ENCODE assay signal across 13 mouse cellular contexts in the genomic region with DNA sequence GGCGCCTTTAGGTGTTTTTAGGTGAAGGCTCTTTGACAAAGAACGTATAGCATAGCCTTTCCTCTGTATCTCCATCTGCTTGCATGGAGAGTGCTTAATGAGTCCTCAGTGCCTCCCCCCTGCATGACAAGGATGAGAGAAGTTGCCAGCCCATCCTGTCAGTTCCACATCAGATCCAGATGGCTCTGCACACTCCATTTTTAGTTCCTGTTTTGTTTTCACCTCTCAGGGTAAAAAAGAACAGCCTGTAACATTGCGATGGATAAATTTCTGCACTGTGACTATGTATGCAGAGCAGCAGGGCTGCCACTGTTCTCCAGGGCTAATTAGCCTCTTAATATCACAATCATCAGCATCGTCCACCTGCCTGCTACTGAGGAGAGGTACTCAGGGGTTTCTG.
DNase-seq lines count a peak whose midpoint lies in the region; ATAC-seq lines count a peak whose summit lies in the region.
"Had no signal": no experiment of that assay in that cellular context is flagged by ENCODE, and none has a peak within 500 bp of the region (broad histone marks: within the 10 kb centered on the region; RNA-seq: fewer than 3 reads in every experiment).

No protein-coding gene starts in this region.

- H3K9me3 ChIP-seq in forebrain, embryonic 13.5 days (replicated peaks), result no peaks in the 10 kb centered on the region
- H3K9me3 ChIP-seq in forebrain, embryonic 11.5 days (ENCODE audit: control insufficient read depth, low read length), result no peaks in the 10 kb centered on the region
- H3K9me3 ChIP-seq in heart, embryonic 12.5 days (replicated peaks), result no peaks in the 10 kb centered on the region
- H3K9me3 ChIP-seq: embryonic facial prominence, embryonic 15.5 days had no signal

- no peak for DNase-seq in forebrain, embryonic 11.5 days (ENCODE audit: low spot score)
- DNase-seq in frontal cortex, postnatal 14 days (ENCODE audit: low spot score in 2 of 2), result peak; percentile 19 to 29
- DNase-seq in left cerebral cortex, adult 18-20 months (ENCODE audit: low spot score in 2 of 2), result peak; percentile 56 to 68
- DNase-seq in right cerebral cortex, postnatal 36 days (ENCODE audit: low spot score in 2 of 2), result peak; percentile 24 to 73
- no peak for DNase-seq in ovary, postnatal 14 days (ENCODE audit: low spot score)
- DNase-seq in gastrocnemius, postnatal 4 days (ENCODE audit: low spot score in 2 of 2), result no peak
- DNase-seq: thymus, adult 18-20 months had no signal

- H3K27me3 ChIP-seq in forebrain, embryonic 13.5 days, result no peaks in the 10 kb centered on the region
- no peaks in the 10 kb centered on the region for H3K27me3 ChIP-seq in forebrain, embryonic 11.5 days (ENCODE audit: control insufficient read depth, insufficient read depth, low read length)
- no peaks in the 10 kb centered on the region for H3K27me3 ChIP-seq in heart, embryonic 12.5 days (replicated peaks)
- H3K27me3 ChIP-seq: embryonic facial prominence, embryonic 15.5 days; megakaryocyte, embryonic 14.5 days had no signal

- H3K27ac ChIP-seq in forebrain, embryonic 13.5 days, result 0 out of 2 replicates have a peak overlapping the region, but pooled peaks have one; percentile 19
- no peak overlapping the region for H3K27ac ChIP-seq in forebrain, embryonic 11.5 days (ENCODE audit: low read depth, low read length)
- H3K27ac ChIP-seq in heart, embryonic 12.5 days (ENCODE audit: poor library complexity, severe bottlenecking), result no peak overlapping the region
- H3K27ac ChIP-seq: embryonic facial prominence, embryonic 15.5 days had no signal

- no peaks in the 10 kb centered on the region for H3K36me3 ChIP-seq in forebrain, embryonic 13.5 days (ENCODE audit: poor library complexity, severe bottlenecking)
- no peaks in the 10 kb centered on the region for H3K36me3 ChIP-seq in forebrain, embryonic 11.5 days (ENCODE audit: control insufficient read depth, insufficient read depth, low read length)
- no peaks in the 10 kb centered on the region for H3K36me3 ChIP-seq in heart, embryonic 12.5 days
- H3K36me3 ChIP-seq: embryonic facial prominence, embryonic 15.5 days; G1E had no signal

- peak; percentile 86 for ATAC-seq in forebrain, embryonic 13.5 days
- no peak for ATAC-seq in forebrain, embryonic 11.5 days (replicated peaks; ENCODE audit: low FRiP score)
- ATAC-seq in heart, embryonic 12.5 days (ENCODE audit: insufficient number of reproducible peaks, low FRiP score), result no peak
- ATAC-seq: intestine, postnatal 0 days had no signal

- H3K4me1 ChIP-seq in forebrain, embryonic 13.5 days, result peaks cover 15% of the 10 kb centered on the region; the same call in 1 of the 2 replicates
- H3K4me1 ChIP-seq in forebrain, embryonic 11.5 days (replicated peaks; ENCODE audit: control insufficient read depth, insufficient read depth, low read length), result no peaks in the 10 kb centered on the region
- H3K4me1 ChIP-seq in heart, embryonic 12.5 days (replicated peaks), result no peaks in the 10 kb centered on the region
- H3K4me1 ChIP-seq: embryonic facial prominence, embryonic 15.5 days; megakaryocyte, embryonic 14.5 days had no signal

- no peak overlapping the region for H3K9ac ChIP-seq in forebrain, embryonic 13.5 days
- H3K9ac ChIP-seq in forebrain, embryonic 11.5 days (ENCODE audit: low read length), result no peak overlapping the region
- H3K9ac ChIP-seq in heart, embryonic 12.5 days, result no peak overlapping the region
- H3K9ac ChIP-seq: embryonic facial prominence, embryonic 15.5 days had no signal

- 64% methylated on average over 4 of the region's 4 CpGs for WGBS in forebrain, embryonic 13.5 days
- WGBS in forebrain, embryonic 11.5 days, result 79% methylated on average over 4 of the region's 4 CpGs
- 63% methylated on average over 4 of the region's 4 CpGs for WGBS in heart, embryonic 12.5 days

- H3K4me3 ChIP-seq in forebrain, embryonic 13.5 days, result no peak overlapping the region
- H3K4me3 ChIP-seq in forebrain, embryonic 11.5 days (ENCODE audit: low read depth, low read length), result no peak overlapping the region
- H3K4me3 ChIP-seq in heart, embryonic 12.5 days, result no peak overlapping the region
- H3K4me3 ChIP-seq: embryonic facial prominence, embryonic 15.5 days; megakaryocyte, embryonic 14.5 days had no signal

- H3K4me2 ChIP-seq in forebrain, embryonic 13.5 days, result no peak overlapping the region
- no peak overlapping the region for H3K4me2 ChIP-seq in forebrain, embryonic 11.5 days (ENCODE audit: low read depth, low read length, severe bottlenecking)
- H3K4me2 ChIP-seq in heart, embryonic 12.5 days, result no peak overlapping the region
- H3K4me2 ChIP-seq: embryonic facial prominence, embryonic 15.5 days had no signal

Comparison
In these comparisons a context has a peak if more than half of its experiments do, and no peak if none do; other contexts are left out.
1. DNase-seq: peak in frontal cortex, postnatal 14 days (2 of 2), left cerebral cortex, adult 18-20 months (2 of 2) and right cerebral cortex, postnatal 36 days (2 of 2); none in forebrain, embryonic 11.5 days (single experiment), ovary, postnatal 14 days (single experiment) and gastrocnemius, postnatal 4 days (0 of 2).